Mouse (Mus musculus) intestine, postnatal 0 days (tissue): ENCODE measurements around the gene Ccdc103. TPM values are rescaled to one million over a fixed set of nuclear protein-coding genes. Genes with fewer than 3 reads are reported as not detected.

Source experiments
- ATAC-seq: fragments of 200-750 bp; cut with Nextera tagmentation; 2 replicates; pipeline ENCODE4 v1.8.0; 2017; ENCODE audit warnings: mild to moderate bottlenecking, moderate TSS enrichment, moderate library complexity
- H3K27ac ChIP-seq: fragments of 300-500 bp; sonication (generic); 2 replicates; pipeline ENCODE4 v1.5.1; 2014; ENCODE audit warnings: mild to moderate bottlenecking, low read depth, low read length, moderate library complexity
- H3K27me3 ChIP-seq: fragments of 300-500 bp; sonication (generic); replicated peaks from 2 replicates; pipeline ENCODE4 v1.6.1; 2014; ENCODE audit warnings: low read length, mixed read lengths; ENCODE audit not compliant: control insufficient read depth, insufficient read depth
- H3K36me3 ChIP-seq: fragments of 300-500 bp; sonication (generic); 2 replicates; pipeline ENCODE4 v1.6.1; 2014; ENCODE audit warnings: mild to moderate bottlenecking, moderate library complexity; ENCODE audit not compliant: control insufficient read depth, insufficient read depth
- H3K4me1 ChIP-seq: fragments of 300-500 bp; sonication (generic); replicated peaks from 2 replicates; pipeline ENCODE4 v1.6.1; 2014; ENCODE audit warnings: antibody characterized with exemption, low read length, mixed read lengths; ENCODE audit not compliant: control insufficient read depth, insufficient read depth
- H3K4me2 ChIP-seq: fragments of 300-500 bp; sonication (generic); replicated peaks from 2 replicates; pipeline ENCODE4 v1.6.1; 2014; ENCODE audit warnings: low read depth, mild to moderate bottlenecking, moderate library complexity
- H3K4me3 ChIP-seq: fragments of 300-500 bp; sonication (generic); 2 replicates; pipeline ENCODE4 v1.5.1; 2014; ENCODE audit warnings: low read depth, low read length
- H3K9ac ChIP-seq: fragments of 300-500 bp; sonication (generic); 2 replicates; pipeline ENCODE4 v1.6.1; 2014; ENCODE audit warnings: mild to moderate bottlenecking, low read depth, low read length
- H3K9me3 ChIP-seq: fragments of 300-500 bp; sonication (generic); 2 replicates; pipeline ENCODE4 v1.6.1; 2016; ENCODE audit warnings: mixed run types; ENCODE audit not compliant: control insufficient read depth
- CTCF ChIP-seq: sonication (generic); IDR thresholded peaks from 2 replicates; pipeline ENCODE4 v1.5.1; 2016; ENCODE audit warnings: low read depth, mild to moderate bottlenecking, control low read depth, antibody characterized with exemption, moderate library complexity
- WGBS: fragments of 180-500 bp; shearing (Covaris S2); extraction: QIAGEN DNeasy Blood & Tissue Kit; methylation state at CpG from one replicate; pipeline ENCODE4 v1.1.7; 2014; 5-methylcytosine and 5-hydroxymethylcytosine counted together
- polyA plus RNA-seq: library from polyadenylated mRNA; unstranded; fragments of >200 nt; fragmentation: Nextera tagmentation; extraction: Ambion mirVana; gene quantifications from 2 replicates; pipeline ENCODE4 v1.2.1, GENCODE M21; 2015

The Ccdc103 gene
- polyA plus RNA-seq, 1 experiment from 2014 or later = 0.20 TPM

DNA sequence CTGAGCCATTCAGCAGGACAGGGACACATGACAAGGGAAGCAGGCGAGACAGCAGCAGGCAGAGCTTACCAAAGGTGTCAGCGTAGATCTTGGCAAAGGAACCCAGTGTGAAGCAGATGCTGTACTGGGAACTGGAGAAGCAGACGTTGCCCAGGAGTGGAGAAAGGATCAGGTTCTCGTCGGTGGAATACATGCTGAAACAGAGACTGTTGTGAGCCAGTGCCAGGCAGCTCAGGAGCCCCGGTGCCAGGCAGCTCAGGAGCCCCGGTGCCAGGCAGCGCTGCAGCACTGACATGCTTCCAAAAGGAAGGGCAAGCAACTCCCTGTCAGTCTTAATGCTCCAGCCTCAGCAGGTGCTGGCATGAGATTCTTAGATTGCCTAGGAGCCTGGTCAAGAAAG lies 21.1 kb upstream of the Ccdc103 start:
- Histone ChIP-seq H3K9me3 (no peaks in the 10 kb centered on the region), H3K4me1 (no peaks in the 10 kb centered on the region), H3K9ac (no peak overlapping the region), H3K4me2 (no peak overlapping the region), H3K27me3 (no peaks in the 10 kb centered on the region), H3K36me3 (peaks cover 76% of the 10 kb centered on the region), H3K4me3 (no peak overlapping the region), H3K27ac (no peak overlapping the region)
- WGBS = 90% methylated on average over 8 of the region's 8 CpGs
- no peak for ATAC-seq
- TF ChIP-seq CTCF = no peak

DNA sequence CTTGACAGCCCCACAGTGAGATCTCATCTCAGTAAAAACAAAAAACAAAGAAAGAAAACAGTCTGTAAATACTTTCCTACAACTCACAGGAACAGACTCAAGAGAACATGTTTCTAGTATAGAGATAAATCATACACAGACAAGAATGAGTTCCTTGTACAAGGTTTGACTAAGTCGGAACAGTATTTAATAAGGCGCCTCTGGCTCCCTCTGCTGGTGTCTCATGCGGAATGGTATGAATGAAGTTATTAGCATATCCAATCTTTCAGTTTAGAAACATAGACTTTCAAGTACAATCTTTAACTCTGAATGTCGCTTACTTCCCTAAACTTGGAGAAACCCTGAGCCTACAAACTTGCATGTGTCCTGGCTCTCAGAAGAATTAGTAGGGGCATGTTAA lies 16.7 kb upstream of the Ccdc103 start:
- no peak for ATAC-seq
- Histone ChIP-seq H3K36me3 (peaks cover 72% of the 10 kb centered on the region), H3K9me3 (no peaks in the 10 kb centered on the region), H3K9ac (no peak overlapping the region), H3K27ac (no peak overlapping the region), H3K27me3 (no peaks in the 10 kb centered on the region), H3K4me1 (no peaks in the 10 kb centered on the region), H3K4me2 (no peak overlapping the region), H3K4me3 (no peak overlapping the region)
- WGBS = 32% methylated on average over 4 of the region's 4 CpGs
- peak; percentile 82 for TF ChIP-seq CTCF

DNA sequence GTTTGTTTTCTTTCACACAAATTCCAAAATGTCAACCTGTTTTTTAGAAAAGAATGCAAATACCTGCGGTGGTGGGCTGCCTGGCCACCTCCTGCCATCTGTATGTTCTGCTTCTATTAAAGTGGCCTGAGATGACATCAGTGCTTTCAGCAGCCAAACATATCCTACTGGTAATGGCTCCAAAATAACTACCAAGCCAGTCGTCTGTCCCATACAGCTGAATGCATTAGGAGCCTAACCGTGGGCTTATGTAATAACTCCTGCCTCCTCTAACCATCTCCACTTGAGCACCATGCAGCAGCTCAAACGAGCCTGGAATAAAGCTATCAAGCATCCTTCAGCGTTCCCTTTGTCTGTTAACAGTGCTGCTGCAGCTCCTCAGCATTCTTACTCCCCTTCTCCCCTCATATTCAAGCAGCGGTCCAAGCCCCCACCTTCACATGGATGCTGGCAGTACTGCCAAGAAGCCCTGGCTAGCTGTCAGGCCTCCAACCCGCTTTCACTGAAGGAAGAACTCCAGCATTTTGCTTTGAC lies 6.1 kb upstream of the Ccdc103 start:
- H3K27ac ChIP-seq = no peak overlapping the region
- no peak overlapping the region for H3K4me2 ChIP-seq
- H3K9me3 ChIP-seq = no peaks in the 10 kb centered on the region
- H3K4me3 ChIP-seq = no peak overlapping the region
- no peak overlapping the region for H3K9ac ChIP-seq
- TF ChIP-seq CTCF = no peak
- no peaks in the 10 kb centered on the region for H3K27me3 ChIP-seq
- 91% methylated on average over 7 of the region's 7 CpGs for WGBS
- H3K4me1 ChIP-seq = no peaks in the 10 kb centered on the region
- H3K36me3 ChIP-seq = peaks cover 42% of the 10 kb centered on the region
- ATAC-seq = no peak

DNA sequence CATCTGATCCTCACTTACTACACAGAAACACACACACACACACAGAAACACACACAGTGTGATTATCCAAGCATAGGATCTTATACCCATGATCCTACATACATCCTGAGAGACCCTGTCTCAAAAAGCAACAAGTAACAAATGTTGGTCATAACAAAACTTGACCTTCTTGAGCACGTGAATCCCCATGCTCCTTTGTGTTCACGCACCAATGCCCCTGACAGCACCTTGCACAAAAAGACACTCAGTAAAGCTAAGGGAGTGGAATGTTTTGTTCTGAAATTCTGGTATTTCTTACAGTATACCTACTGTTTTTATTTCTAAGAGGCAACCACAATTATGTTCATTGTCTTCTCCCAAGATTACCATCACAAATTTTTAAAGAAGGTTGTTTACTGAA lies 1.4 kb upstream of the Ccdc103 start:
- no peaks in the 10 kb centered on the region for H3K4me1 ChIP-seq
- no peaks in the 10 kb centered on the region for H3K27me3 ChIP-seq
- 75% methylated on average over 2 of the region's 2 CpGs for WGBS
- no peak overlapping the region for H3K9ac ChIP-seq
- no peak for ATAC-seq
- H3K9me3 ChIP-seq = no peaks in the 10 kb centered on the region
- H3K4me3 ChIP-seq = no peak overlapping the region
- no peak overlapping the region for H3K27ac ChIP-seq
- no peak overlapping the region for H3K4me2 ChIP-seq
- no peak for TF ChIP-seq CTCF
- H3K36me3 ChIP-seq = peaks cover 25% of the 10 kb centered on the region

DNA sequence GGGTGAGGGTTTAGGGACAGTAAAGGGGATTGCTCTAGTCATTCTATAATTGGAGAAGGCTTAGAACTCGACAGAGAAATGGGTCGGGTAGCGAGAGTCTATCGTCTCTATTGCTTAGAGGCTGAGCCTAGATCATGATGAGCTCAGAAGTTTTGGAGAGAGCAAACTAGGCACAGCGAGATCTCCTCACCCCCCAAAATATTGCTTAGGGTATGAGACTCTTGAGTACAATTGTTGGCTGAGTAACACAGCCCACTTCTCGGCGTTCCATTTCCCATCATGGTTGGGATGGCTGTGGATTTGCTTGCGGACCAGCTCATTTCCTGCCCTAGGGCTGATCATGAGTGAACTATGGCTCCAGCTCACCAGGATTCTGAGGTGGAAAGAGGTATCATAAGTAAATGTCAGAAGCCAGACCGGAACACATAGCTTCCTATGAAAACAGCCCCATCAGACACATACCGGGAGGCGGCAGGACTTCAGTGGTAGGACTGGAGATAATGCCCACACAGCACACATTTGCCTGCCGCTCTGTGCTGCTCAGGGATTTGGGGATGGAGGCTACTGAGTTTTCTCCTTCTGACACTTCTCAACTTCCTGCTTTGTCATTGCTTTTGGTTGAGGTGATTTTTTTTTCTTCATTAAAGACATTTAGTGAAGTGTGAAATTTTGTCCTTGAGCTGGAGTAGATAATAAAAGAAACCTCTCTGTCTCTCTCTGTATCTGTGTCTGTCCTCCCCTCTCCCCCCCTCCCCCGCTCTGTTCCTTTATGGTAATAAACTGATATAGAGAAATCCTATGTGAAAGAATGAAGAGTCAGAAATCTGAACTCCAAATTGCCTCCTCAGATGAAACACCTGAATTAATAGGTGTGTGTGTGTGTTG lies 552 bp downstream of the Ccdc103 start:
- Histone ChIP-seq H3K4me3 (peak overlapping the region; percentile 70), H3K36me3 (peaks cover 12% of the 10 kb centered on the region), H3K9me3 (no peaks in the 10 kb centered on the region), H3K9ac (peak overlapping the region; percentile 70), H3K27me3 (no peaks in the 10 kb centered on the region), H3K4me1 (no peaks in the 10 kb centered on the region), H3K4me2 (peak overlapping the region; percentile 86), H3K27ac (no peak overlapping the region)
- WGBS = 14% methylated on average over 13 of the region's 13 CpGs
- peak; percentile 13; the same call in 1 of the 2 replicates for ATAC-seq
- TF ChIP-seq CTCF = no peak

DNA sequence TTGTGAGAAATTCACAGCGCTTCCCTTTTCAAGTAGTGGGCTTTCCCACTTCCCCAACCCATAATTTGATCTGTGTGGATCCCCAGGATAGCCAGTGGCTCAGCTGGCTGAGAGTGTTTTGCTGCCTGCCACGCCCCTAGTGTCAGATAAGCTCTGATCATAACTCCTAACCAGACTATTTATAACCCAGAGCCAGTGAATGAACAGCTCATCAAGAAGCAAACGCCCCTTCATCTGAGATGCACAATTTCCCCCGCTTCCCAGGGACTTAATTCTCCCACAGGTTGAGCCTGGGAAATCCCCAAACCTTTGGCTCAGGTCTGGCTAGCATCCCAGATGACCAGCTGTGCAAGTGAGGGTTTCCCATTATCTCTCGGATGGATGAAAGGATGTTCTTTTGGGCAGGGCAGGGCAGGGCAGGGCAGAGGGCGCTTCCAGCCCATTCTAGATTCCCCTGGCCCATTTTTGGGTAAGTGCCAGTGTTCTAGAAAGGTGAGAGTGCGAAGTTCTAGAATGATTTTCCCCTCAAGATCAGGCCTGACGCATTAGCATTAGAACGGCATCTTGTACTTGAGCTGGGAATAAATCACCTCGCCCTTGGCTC lies 3.7 kb downstream of the Ccdc103 start, which contains the start of gene Fam187a:
Gene Fam187a (plus strand): TSS at position 554 of the 604 bp plus-strand sequence.
- Histone ChIP-seq H3K9ac (no peak within 1 kb of the TSS), H3K36me3 (no peaks in the 10 kb centered on the region)
- WGBS = 42% methylated on average over 10 of the region's 10 CpGs

More for the DNA sequence above, 3.7 kb downstream of the Ccdc103 start, which contains the start of gene Fam187a:
- Histone ChIP-seq H3K27ac (no peak within 1 kb of the TSS), H3K4me3 (no peak within 1 kb of the TSS), H3K9me3 (no peaks in the 10 kb centered on the region), H3K4me1 (no peaks in the 10 kb centered on the region), H3K27me3 (no peaks in the 10 kb centered on the region), H3K4me2 (no peak within 1 kb of the TSS)
- no peak for ATAC-seq
- TF ChIP-seq CTCF = no peak
